Mouse (Mus musculus) E14TG2a.4 (cell line): ENCODE data around the gene Fryl.

Source experiments
- CTCF ChIP-seq: conservative IDR thresholded peaks from 2 replicates; pipeline ENCODE4 v1.5.1; 2014; ENCODE audit warnings: low read length
- NANOG ChIP-seq: IDR thresholded peaks from 2 replicates; pipeline ENCODE4 v1.6.1; 2014; ENCODE audit warnings: borderline replicate concordance, low read length, mixed read lengths
- POU5F1 ChIP-seq: IDR thresholded peaks from 2 replicates; pipeline ENCODE4 v1.6.1; 2014; ENCODE audit warnings: low read length, borderline replicate concordance

- TF ChIP-seq CTCF (peak; percentile 58), NANOG (no peak), POU5F1 (no peak)
Measured at GRCm38 (mm10) chr5:73133833-73134185, 122.6 kb downstream of the Fryl start.
